Mouse (Mus musculus) G1E (cell line): Measurements from ENCODE around the gene Rpl38.

Experiments
- CTCF ChIP-seq: IDR thresholded peaks from 2 replicates; pipeline ENCODE4 v1.5.1; 2012; ENCODE audit warnings: low read depth, low read length, inconsistent platforms, mixed read lengths
- GATA1 ChIP-seq: IDR thresholded peaks from 2 replicates; pipeline ENCODE4 v1.6.1; 2012; ENCODE audit warnings: borderline replicate concordance, low read length, inconsistent platforms, mixed read lengths
- TAL1 ChIP-seq: conservative IDR thresholded peaks from 2 replicates; pipeline ENCODE4 v1.6.1; 2012; ENCODE audit warnings: low read depth, low read length, inconsistent platforms, mixed read lengths

GRCm38 (mm10) chr11:114676896-114677530 is 8.7 kb downstream of the Rpl38 start:
- TF ChIP-seq GATA1, result no peak
- TF ChIP-seq CTCF, result no peak
- no peak for TF ChIP-seq TAL1
